Mouse (Mus musculus): ENCODE measurements around the gene Aig1.

DNA sequence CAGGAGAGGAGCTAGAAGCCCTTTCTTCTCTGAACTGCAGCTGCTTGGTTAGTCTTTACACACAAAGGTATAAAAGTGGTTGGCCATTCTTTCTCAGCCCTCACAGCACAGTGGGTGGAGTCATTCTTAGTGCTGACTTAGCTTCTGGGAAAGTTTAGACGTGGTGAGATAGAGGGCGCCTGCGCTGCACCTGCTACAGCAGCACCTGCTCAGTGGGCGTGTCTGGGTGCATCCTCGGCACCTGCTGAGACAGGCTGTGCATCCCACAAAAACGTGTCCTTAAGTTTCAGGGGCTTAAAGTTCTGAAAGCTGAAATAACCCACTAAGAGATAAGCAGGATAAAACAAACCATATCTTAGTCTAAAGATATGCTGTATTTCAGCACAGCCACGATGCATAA, 227.0 kb downstream of the Aig1 start:
- TF ChIP-seq POLR2A (IDR thresholded peaks at IDR 0.05; ENCODE audit: low read depth, low read length) = no peak
- TF ChIP-seq CTCF (IDR thresholded peaks at IDR 0.05; ENCODE audit: extremely low read depth, insufficient read length, insufficient replicate concordance, low read depth, low read length) = peak; percentile 22; the same call in 1 of the 2 replicates
